Mouse (Mus musculus) adrenal gland, adult 2 months (tissue): Measurements from ENCODE around the gene Spryd4. TPM values are rescaled to one million over a fixed set of nuclear protein-coding genes. Genes with fewer than 3 reads are reported as not detected.
"Not testable (repeated sequence)": the region's sequence is repeated elsewhere in the genome, so short reads cannot be mapped to it uniquely, and the experiment has no call there.

Source experiments
- DNase-seq: peaks from one replicate; pipeline ENCODE4 v3.0.0; 2021
- polyA plus RNA-seq: library from polyadenylated mRNA; depleted of rRNA; stranded (reverse); fragments of >200 nt; gene quantifications from 2 replicates; pipeline ENCODE4 v1.2.3, GENCODE M21; 2012; rRNA removed
- total RNA-seq, 2 experiments: library from RNA; stranded (reverse); gene quantifications; 2 replicates each; pipeline ENCODE4 v1.2.3; 2021

Spryd4 gene
- total and polyA plus RNA-seq, 3 experiments: 7.4 to 17.0 (median 14.3) TPM

DNA sequence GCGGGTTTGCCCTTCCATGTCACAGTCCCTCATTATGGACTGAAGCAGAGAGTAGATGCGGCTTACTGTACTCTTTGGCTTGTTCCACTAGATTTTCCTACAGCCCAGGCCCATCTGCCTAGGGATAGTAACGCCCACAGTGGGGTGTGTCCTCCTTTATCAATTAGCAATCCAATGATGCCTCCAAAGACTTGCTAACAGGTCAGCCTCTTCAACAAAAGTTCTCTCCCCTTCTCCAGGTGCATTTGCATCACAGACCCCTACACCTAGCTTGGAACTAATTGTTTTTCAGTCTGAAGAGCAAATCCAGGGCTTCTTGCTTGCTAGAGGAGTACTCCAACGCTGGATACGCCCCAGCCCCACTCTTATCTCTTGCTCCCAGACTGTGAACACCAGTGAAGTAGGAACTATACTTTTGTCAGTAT lies 24.4 kb downstream of the Spryd4 start:
- DNase-seq: no peak

DNA sequence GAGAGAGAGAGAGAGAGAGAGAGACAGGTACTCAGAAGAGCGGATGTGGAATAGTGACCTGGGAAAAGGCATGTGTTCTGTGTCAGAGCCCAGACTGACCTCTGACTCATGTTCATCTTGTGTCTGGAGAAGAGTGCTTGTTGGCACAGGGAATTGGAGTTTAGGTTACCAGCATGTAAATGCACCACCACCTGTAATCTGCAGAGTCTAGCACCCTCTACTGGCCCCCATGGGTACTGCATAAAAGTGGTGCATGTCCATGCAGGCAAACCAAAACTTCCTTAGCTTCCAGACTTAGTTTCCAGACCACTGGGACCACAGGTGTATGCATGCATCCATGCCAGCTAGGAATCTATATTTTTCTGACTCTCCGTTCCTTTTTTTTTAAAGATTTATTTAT lies 25.6 kb downstream of the Spryd4 start:
- peak; percentile 85 for DNase-seq

DNA sequence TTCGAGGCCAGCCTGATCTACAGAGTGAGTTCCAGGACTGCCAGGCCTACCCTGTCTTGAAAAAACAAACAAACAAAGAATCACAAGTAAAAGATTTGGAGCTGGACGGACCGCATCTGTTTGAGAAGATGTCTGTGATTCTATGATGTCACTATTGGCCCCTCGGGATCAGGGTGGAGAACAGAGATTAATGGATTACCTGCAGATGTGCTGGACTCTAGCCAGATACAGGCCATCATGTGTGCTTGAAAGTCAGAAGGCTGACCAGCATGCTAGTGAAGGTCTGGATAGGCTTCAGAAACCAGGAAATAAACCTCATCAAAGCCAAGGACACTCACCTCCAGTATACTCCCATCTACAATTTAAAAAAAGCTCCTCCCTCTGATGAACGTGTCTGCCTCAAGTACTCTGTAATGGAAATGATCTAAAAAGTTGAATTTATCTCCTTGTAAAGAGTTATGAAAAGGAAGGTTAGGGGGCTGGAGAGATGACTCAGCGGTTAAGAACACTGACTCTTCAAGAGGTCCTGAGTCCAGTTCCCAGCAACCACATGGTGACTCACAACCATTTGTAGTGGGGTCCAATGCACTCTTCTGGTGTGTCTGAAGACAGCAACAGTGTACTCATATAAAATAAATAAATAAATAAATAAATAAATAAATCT lies 26.2 kb downstream of the Spryd4 start:
- peak; percentile 25 for DNase-seq

DNA sequence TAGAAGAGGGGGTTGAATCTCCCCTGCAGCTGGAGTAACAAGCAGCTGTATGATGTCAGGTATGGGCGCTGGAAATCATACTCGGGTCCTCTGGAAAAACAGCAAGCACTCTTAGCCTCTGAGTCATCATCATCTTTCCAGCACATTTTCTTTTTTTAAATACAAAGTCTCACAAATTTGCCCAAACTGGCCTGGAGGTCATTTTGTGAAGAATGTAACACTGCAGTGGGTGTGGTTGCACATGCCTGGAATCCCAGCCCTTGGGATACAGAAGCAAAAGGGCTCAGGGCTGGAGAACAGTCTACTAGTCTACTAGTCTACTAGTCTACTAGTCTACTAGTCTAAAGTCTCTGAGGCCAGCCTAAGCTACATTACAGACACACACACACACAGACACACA lies 27.3 kb downstream of the Spryd4 start:
- no peak for DNase-seq

DNA sequence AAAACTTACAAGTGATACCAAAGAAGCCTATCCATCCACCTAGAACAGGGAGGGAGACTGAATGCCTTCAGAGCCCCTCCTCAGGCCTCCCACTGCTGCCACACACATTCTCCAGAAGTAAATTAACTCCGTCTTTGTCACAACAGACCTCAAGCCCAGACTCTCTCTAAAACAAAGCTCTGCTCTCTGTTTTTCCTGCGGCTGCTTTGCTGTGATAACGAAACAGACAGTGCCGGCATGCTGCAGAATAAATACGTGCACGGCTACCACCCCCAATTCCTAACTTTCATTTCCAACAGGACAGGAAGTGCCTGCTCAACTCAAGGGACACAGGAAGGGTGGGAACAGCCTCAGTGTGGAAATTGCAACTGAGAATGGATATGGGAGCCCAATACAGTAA lies 31.6 kb downstream of the Spryd4 start, which contains the start of gene Rbms2:
Gene Rbms2 (minus strand): TSS at position 309 of the 400 bp plus-strand sequence.
- peak; percentile 21 for DNase-seq

DNA sequence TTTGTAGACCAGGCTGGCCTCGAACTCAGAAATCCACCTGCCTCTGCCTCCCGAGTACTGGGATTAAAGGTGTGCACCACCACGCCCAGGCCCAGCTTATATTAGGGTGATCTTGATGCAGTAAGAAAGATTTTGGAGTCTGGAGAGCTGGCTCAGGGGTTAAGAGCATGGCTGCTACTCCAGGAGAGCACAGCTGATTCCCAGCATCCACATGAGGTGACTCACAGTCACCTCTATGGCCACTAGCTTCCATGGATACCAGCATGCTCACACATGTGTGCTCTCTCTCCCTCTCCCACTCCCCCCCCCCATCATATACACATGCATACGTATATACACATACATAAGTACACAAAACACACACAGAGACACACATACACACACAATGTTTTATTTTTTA lies 34.3 kb downstream of the Spryd4 start:
- DNase-seq: no peak

DNA sequence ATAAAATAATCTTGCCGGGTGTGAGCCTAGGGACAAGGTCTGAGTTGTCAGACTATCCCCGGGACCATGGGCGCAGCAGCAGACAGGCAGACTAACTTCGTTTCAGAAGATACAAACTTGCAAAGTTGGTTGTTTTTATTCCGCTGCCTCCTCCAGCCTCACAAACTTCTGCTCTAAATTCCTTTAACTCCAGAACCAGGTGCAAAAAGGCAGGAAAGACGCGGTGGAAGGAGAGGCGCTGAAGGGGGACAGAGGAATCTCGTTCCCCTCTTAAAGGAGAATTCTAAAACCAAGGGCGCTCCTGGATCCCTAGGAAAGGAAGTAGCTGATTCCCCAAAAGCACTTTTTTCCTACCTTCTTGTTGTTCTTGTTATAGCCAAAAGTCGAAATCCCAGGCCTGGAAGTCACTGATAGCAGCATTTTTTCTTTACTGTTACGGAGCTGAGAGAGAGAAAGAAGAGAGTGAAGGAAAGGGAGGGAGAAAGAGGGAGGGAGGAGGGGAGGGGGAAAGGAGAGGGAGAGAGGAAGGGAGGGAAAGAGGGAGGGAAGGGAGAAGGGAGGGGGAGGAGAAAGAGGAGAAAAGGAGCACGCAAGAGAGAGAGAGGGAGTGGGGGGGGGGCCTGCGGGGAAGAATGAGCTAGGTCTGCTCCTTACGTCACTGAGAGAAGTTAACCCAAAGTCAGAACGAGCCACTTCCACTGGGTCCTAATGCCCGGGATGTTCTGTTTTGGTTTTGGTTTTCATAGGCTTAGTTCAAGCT lies 35.4 kb downstream of the Spryd4 start:
- peak; percentile 78 for DNase-seq

DNA sequence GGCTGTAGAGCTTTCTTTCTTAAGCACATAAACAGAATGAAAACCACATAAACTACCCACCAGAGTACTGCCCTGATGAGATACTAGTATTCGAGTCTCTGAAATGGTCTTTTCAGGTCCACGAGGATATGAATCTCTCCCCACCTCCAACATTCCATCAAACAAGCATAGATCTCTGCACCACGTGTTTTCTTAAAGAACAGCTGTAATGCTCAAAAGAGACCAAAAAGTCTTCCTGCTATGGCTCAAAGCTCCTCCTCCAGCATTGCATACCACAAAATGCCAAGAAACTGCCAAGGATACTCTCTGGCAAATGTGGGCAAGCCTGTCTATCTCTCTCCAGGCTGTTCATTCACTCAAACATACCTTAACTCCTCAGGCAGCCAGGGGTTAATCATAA lies 36.3 kb downstream of the Spryd4 start:
- DNase-seq: no peak

DNA sequence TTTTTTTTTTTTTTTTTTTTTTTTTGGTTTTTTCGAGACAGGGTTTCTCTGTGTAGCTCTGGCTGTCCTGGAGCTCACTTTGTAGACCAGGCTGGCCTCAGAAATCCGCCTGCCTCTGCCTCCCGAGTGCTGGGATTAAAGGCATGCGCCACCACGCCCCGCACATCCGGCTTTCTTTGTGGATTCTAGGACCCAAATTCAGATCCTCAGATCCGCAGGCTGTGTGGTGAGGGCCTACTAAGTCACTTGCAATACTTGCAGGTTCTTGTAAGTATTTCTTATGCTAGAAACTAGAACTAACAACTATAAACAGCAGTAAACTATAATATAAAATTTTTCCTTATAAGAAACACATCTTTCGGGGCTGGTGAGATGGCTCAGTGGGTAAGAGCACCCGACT lies 40.3 kb downstream of the Spryd4 start:
- not testable (repeated sequence) for DNase-seq

DNA sequence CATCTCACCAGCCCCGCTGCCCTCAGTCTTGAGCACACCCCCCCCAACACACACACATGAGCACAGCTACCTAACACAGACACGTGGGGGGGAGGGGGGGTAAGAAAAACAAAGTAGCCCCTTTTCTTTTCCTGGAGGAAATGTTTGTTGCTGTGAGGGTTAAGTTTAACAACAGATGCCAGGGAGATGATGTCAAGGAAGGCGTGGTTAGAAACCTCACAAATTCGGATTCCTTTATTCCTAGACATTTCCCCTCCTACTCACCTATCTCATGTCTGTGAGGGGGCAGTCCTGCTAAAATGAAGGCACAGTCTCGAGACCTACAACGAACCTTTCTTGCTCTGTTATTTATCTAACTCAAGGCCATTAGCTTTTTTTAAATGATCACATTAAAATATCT lies 44.5 kb downstream of the Spryd4 start:
- no peak for DNase-seq

DNA sequence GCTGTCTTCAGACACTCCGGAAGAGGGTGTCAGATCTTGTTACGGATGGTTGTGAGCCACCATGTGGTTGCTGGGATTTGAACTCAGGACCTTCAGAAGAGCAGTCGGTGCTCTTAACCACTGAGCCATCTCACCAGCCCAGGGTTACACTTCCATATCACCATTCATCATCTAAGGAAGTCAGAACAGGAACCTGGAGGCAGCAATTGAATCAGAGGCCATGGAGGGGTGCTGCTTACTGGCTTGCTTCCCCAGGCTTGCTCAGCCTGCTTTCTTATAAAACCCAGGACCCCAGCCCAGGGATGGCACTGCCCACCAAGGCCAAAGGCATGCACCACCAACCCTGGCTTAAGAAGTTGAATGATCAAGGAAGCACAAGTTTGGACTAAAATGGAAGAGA lies 45.9 kb downstream of the Spryd4 start:
- not testable (repeated sequence) for DNase-seq

Other genes starting within 250 kb of the Spryd4 start
- under 1 TPM in 1 of 2 experiments, not detected in 1; 0.63 TPM for gene Hsd17b6, start 204.2 kb downstream of the Spryd4 start, total RNA-seq
- gene Hsd17b6, start 204.2 kb downstream of the Spryd4 start, polyA plus RNA-seq: not detected in 2 replicates
- gene Prim1, start 196.6 kb downstream of the Spryd4 start, total RNA-seq: 1 to 10 TPM; 2.3 to 4.4 TPM
- 0.26 and 0.56 TPM in 2 replicates for gene Prim1, start 196.6 kb downstream of the Spryd4 start, polyA plus RNA-seq
- 100 to 1,000 TPM; 607 to 630 TPM for gene Naca, start 176.2 kb downstream of the Spryd4 start, total RNA-seq
- 178 and 209 TPM in 2 replicates for gene Naca, start 176.2 kb downstream of the Spryd4 start, polyA plus RNA-seq
- gene Ptges3, start 152.9 kb downstream of the Spryd4 start, total RNA-seq: 100 to 1,000 TPM; 179 to 195 TPM
- 124 and 151 TPM in 2 replicates for gene Ptges3, start 152.9 kb downstream of the Spryd4 start, polyA plus RNA-seq
- 1,000 to 10,000 TPM; 2,694 to 3,346 TPM for gene Atp5b, start 128.5 kb downstream of the Spryd4 start, total RNA-seq
- 7,039 and 9,498 TPM in 2 replicates for gene Atp5b, start 128.5 kb downstream of the Spryd4 start, polyA plus RNA-seq
- gene Baz2a, start 120.2 kb downstream of the Spryd4 start, total RNA-seq: 10 to 100 TPM; 40.8 to 49.6 TPM
- 24.5 and 31.6 TPM in 2 replicates for gene Baz2a, start 120.2 kb downstream of the Spryd4 start, polyA plus RNA-seq
- gene Rbms2, start 31.5 kb downstream of the Spryd4 start, total RNA-seq: 100 to 1,000 TPM in 1 of 2 experiments, 10 to 100 TPM in 1; 99.3 to 124 TPM
- gene Rbms2, start 31.5 kb downstream of the Spryd4 start, polyA plus RNA-seq: 118 and 130 TPM in 2 replicates
- gene Gls2, start 17.4 kb downstream of the Spryd4 start, total RNA-seq: 1 to 10 TPM; 2.5 to 3.7 TPM
- 3.8 and 7.5 TPM in 2 replicates for gene Gls2, start 17.4 kb downstream of the Spryd4 start, polyA plus RNA-seq
- not detected for gene Mip, start 14.0 kb upstream of the Spryd4 start, total RNA-seq
- not detected in 2 replicates for gene Mip, start 14.0 kb upstream of the Spryd4 start, polyA plus RNA-seq
- gene Timeless, start 20.3 kb upstream of the Spryd4 start, total RNA-seq: 1 to 10 TPM; 4.8 to 7.2 TPM
- gene Timeless, start 20.3 kb upstream of the Spryd4 start, polyA plus RNA-seq: 1.9 and 2.8 TPM in 2 replicates
- 1 to 10 TPM in 1 of 2 experiments, not detected in 1; 1.5 TPM for gene Apon, start 42.3 kb upstream of the Spryd4 start, total RNA-seq
- 0.10 and 0.40 TPM in 2 replicates for gene Apon, start 42.3 kb upstream of the Spryd4 start, polyA plus RNA-seq
- 10 to 100 TPM in 1 of 2 experiments, under 1 TPM in 1; 0.76 to 19.1 TPM for gene Apof, start 56.9 kb upstream of the Spryd4 start, total RNA-seq
- 11.0 and 25.2 TPM in 2 replicates for gene Apof, start 56.9 kb upstream of the Spryd4 start, polyA plus RNA-seq
- gene Stat2, start 58.8 kb upstream of the Spryd4 start, total RNA-seq: 10 to 100 TPM; 24.0 to 33.5 TPM
- 37.3 and 39.2 TPM in 2 replicates for gene Stat2, start 58.8 kb upstream of the Spryd4 start, polyA plus RNA-seq
- not detected for gene Il23a, start 86.9 kb upstream of the Spryd4 start, total RNA-seq
- not detected in 2 replicates for gene Il23a, start 86.9 kb upstream of the Spryd4 start, polyA plus RNA-seq
- gene Pan2, start 91.5 kb upstream of the Spryd4 start, total RNA-seq: 10 to 100 TPM; 13.8 to 18.3 TPM
- 17.2 and 20.4 TPM in 2 replicates for gene Pan2, start 91.5 kb upstream of the Spryd4 start, polyA plus RNA-seq
- gene Cnpy2, start 110.7 kb upstream of the Spryd4 start, total RNA-seq: 100 to 1,000 TPM; 180 to 204 TPM
- gene Cnpy2, start 110.7 kb upstream of the Spryd4 start, polyA plus RNA-seq: 20.1 and 28.6 TPM in 2 replicates
- gene Cs, start 125.9 kb upstream of the Spryd4 start, total RNA-seq: 100 to 1,000 TPM; 391 to 444 TPM
- gene Cs, start 125.9 kb upstream of the Spryd4 start, polyA plus RNA-seq: 315 and 332 TPM in 2 replicates
- 10 to 100 TPM; 72.2 to 77.1 TPM for gene Coq10a, start 157.2 kb upstream of the Spryd4 start, total RNA-seq
- 44.2 and 116 TPM in 2 replicates for gene Coq10a, start 157.2 kb upstream of the Spryd4 start, polyA plus RNA-seq
- 10 to 100 TPM; 48.3 to 59.3 TPM for gene Ankrd52, start 165.3 kb upstream of the Spryd4 start, total RNA-seq
- gene Ankrd52, start 165.3 kb upstream of the Spryd4 start, polyA plus RNA-seq: 44.2 and 53.1 TPM in 2 replicates
- gene Slc39a5, start 189.4 kb upstream of the Spryd4 start, total RNA-seq: not detected
- not detected in 2 replicates for gene Slc39a5, start 189.4 kb upstream of the Spryd4 start, polyA plus RNA-seq
- 10 to 100 TPM; 79.3 to 93.8 TPM for gene Nabp2, start 199.7 kb upstream of the Spryd4 start, total RNA-seq
- gene Nabp2, start 199.7 kb upstream of the Spryd4 start, polyA plus RNA-seq: 21.3 and 22.2 TPM in 2 replicates
- 10 to 100 TPM; 39.1 to 41.7 TPM for gene Rnf41, start 199.8 kb upstream of the Spryd4 start, total RNA-seq
- gene Rnf41, start 199.8 kb upstream of the Spryd4 start, polyA plus RNA-seq: 24.4 and 28.4 TPM in 2 replicates
- 100 to 1,000 TPM; 120 to 128 TPM for gene Smarcc2, start 247.4 kb upstream of the Spryd4 start, total RNA-seq
- gene Smarcc2, start 247.4 kb upstream of the Spryd4 start, polyA plus RNA-seq: 129 and 130 TPM in 2 replicates